Mouse (Mus musculus): ENCODE results near the gene Slc25a39. TPM values are rescaled to one million over a fixed set of nuclear protein-coding genes. Genes with fewer than 3 reads are reported as not detected.

The Slc25a39 gene
- total and polyA plus RNA-seq, 2 experiments from 2014 or later: 176 to 194 TPM

GRCm38 (mm10) chr11:102363623-102364022 lies 44.1 kb downstream of the Slc25a39 start:
- Histone ChIP-seq H3K4me1 (ENCODE audit: insufficient read depth, low read length) (no peaks in the 10 kb centered on the region), H3K27me3 (ENCODE audit: insufficient read depth, low read length) (no peaks in the 10 kb centered on the region), H3K4me3 (ENCODE audit: low read length) (no peak overlapping the region), H3K27ac (no peak overlapping the region), H3K9me3 (ENCODE audit: low read length) (no peaks in the 10 kb centered on the region), H3K4me2 (ENCODE audit: low read depth, low read length) (no peak overlapping the region), H3K36me3 (ENCODE audit: insufficient read depth, low read length) (no peaks in the 10 kb centered on the region), H3K9ac (replicated peaks; ENCODE audit: low read length) (no peak overlapping the region)
- 60% methylated on average over 2 of the region's 2 CpGs for WGBS
- ATAC-seq: no peak
- DNase-seq (ENCODE audit: low spot score): no peak
- TF ChIP-seq CTCF (IDR thresholded peaks at IDR 0.05; ENCODE audit: low read depth): no peak

- Histone ChIP-seq H3K27me3 (ENCODE audit: insufficient read depth, low read length) (no peaks in the 10 kb centered on the region), H3K4me3 (ENCODE audit: low read length) (no peak overlapping the region), H3K4me2 (ENCODE audit: low read depth, low read length) (no peak overlapping the region), H3K9me3 (ENCODE audit: low read length) (no peaks in the 10 kb centered on the region), H3K36me3 (ENCODE audit: insufficient read depth, low read length) (no peaks in the 10 kb centered on the region), H3K4me1 (ENCODE audit: insufficient read depth, low read length) (no peaks in the 10 kb centered on the region), H3K27ac (no peak overlapping the region), H3K9ac (replicated peaks; ENCODE audit: low read length) (no peak overlapping the region)
- ATAC-seq (no peak), DNase-seq (ENCODE audit: low spot score) (no peak)
- WGBS: 84% methylated on average over 8 of the region's 8 CpGs
- TF ChIP-seq CTCF (IDR thresholded peaks at IDR 0.05; ENCODE audit: low read depth): no peak
Measured at GRCm38 (mm10) chr11:102361776-102362495, 45.8 kb downstream of the Slc25a39 start.

DNA sequence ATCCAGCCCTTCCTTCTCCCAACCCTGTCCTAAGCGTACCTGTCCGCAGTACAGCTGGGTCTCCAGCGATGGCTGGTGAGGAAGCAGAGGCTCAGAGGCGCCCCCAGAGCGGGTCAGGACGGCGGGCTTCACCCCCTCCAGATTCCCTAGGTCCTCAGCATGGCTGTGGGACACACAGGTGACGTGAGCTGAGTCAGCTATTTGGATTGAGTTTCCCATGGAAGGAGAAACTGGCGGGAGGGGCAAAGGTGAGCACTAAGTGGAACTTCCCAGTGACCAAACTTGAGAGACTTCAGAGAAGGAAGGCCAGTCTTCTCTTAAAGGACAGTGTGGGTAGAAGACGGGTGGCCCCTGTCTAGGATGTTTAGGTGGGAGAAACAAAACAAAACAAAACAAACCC lies 49.4 kb downstream of the Slc25a39 start:
- no peak overlapping the region for H3K27ac ChIP-seq
- TF ChIP-seq CTCF (IDR thresholded peaks at IDR 0.05; ENCODE audit: low read depth): no peak
- H3K4me2 ChIP-seq (ENCODE audit: low read depth, low read length): no peak overlapping the region
- no peak for ATAC-seq
- no peak for DNase-seq (ENCODE audit: low spot score)
- H3K27me3 ChIP-seq (ENCODE audit: insufficient read depth, low read length): no peaks in the 10 kb centered on the region
- H3K36me3 ChIP-seq (ENCODE audit: insufficient read depth, low read length): no peaks in the 10 kb centered on the region
- WGBS: 74% methylated on average over 10 of the region's 10 CpGs
- no peak overlapping the region for H3K4me3 ChIP-seq (ENCODE audit: low read length)
- no peak overlapping the region for H3K9ac ChIP-seq (replicated peaks; ENCODE audit: low read length)
- no peaks in the 10 kb centered on the region for H3K9me3 ChIP-seq (ENCODE audit: low read length)
- H3K4me1 ChIP-seq (ENCODE audit: insufficient read depth, low read length): no peaks in the 10 kb centered on the region

DNA sequence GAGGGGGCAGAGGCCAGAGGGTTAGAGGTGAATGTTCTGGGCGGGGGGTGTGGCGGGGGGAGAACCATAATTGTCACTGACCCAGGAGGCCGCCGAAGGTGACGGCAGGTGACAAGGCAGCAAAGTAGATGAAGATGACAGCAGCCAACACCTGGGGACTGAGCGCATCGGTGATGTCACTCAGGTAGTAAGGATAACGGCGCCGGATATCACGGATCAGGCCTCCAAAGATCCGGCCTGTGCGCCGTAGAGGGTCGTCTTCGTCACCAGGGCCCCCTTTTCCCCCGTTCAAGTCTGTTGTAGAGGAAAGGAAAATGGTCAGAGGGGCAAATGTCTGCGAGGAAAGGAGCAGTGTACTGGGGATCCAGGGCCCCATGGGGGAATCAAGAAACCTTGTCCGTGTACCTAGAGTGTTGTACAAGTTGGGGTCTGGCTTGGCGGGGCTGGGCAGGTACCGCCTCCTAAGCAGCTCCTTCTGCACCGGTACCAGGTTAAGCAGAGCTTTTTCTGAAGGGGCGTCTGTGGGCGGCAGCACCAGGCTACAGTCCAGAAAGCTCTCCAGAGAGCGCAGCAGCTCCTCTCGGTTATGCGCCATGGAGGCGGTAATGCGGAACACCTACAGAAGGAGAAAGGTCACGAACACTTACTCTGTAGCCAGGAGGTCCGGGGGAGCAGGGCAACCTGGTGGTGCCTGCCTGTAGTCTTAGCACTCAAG lies 51.0 kb downstream of the Slc25a39 start:
- Histone ChIP-seq H3K9ac (replicated peaks; ENCODE audit: low read length) (no peak overlapping the region), H3K36me3 (ENCODE audit: insufficient read depth, low read length) (no peaks in the 10 kb centered on the region), H3K4me2 (ENCODE audit: low read depth, low read length) (no peak overlapping the region), H3K4me1 (ENCODE audit: insufficient read depth, low read length) (no peaks in the 10 kb centered on the region), H3K9me3 (ENCODE audit: low read length) (no peaks in the 10 kb centered on the region), H3K27me3 (ENCODE audit: insufficient read depth, low read length) (no peaks in the 10 kb centered on the region), H3K27ac (no peak overlapping the region), H3K4me3 (ENCODE audit: low read length) (no peak overlapping the region)
- ATAC-seq (no peak), DNase-seq (ENCODE audit: low spot score) (no peak)
- whole genome bisulfite sequencing: 73% methylated on average over 31 of the region's 31 CpGs
- TF ChIP-seq CTCF (IDR thresholded peaks at IDR 0.05; ENCODE audit: low read depth): no peak

GRCm38 (mm10) chr11:102356190-102356589 lies 51.6 kb downstream of the Slc25a39 start:
- no peak overlapping the region for H3K27ac ChIP-seq
- H3K27me3 ChIP-seq (ENCODE audit: insufficient read depth, low read length): no peaks in the 10 kb centered on the region
- no peaks in the 10 kb centered on the region for H3K4me1 ChIP-seq (ENCODE audit: insufficient read depth, low read length)
- ATAC-seq: no peak
- no peaks in the 10 kb centered on the region for H3K9me3 ChIP-seq (ENCODE audit: low read length)
- H3K9ac ChIP-seq (replicated peaks; ENCODE audit: low read length): no peak overlapping the region
- H3K4me2 ChIP-seq (ENCODE audit: low read depth, low read length): no peak overlapping the region
- H3K36me3 ChIP-seq (ENCODE audit: insufficient read depth, low read length): no peaks in the 10 kb centered on the region
- TF ChIP-seq CTCF (IDR thresholded peaks at IDR 0.05; ENCODE audit: low read depth): no peak
- DNase-seq (ENCODE audit: low spot score): no peak
- WGBS: 82% methylated on average over 12 of the region's 12 CpGs
- H3K4me3 ChIP-seq (ENCODE audit: low read length): no peak overlapping the region

DNA sequence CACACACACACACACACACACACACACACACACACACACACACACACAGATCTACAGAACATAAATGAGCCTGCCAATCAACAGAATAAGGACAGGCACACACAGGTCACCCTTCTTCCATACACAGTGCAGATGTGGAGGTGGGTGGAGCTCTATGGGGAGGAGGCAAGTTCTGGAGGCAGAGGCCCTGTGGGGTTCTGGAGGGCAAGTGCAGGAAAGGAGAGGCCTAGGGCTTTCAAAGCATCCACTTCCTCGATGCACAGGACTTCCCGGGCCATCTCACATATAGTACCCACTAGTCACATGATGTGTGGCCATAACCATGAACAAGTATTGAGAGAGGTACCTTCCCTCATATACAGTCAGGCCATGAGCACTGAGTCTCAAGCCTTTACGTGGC lies 52.2 kb downstream of the Slc25a39 start:
- H3K9ac ChIP-seq (replicated peaks; ENCODE audit: low read length): no peak overlapping the region

DNA sequence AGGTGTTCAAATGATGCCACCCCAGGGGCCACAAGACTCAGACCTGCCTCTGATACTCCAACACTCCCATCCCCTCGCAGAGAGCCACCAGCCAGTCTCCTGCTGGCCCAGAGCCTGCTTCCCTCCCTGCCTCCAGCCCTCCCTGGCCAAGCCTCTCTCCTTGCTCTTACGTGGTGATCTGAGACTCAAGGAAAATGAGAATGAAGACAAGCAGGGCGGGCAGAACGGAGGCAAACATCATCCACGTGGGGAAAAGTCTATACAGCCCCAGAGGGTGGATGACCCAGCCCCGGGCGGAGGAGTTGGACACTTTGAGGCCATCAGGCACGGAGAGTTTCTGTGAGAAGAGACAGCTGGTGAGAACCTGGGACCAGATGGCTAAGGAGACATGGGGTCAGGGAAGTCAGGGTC lies 54.7 kb downstream of the Slc25a39 start:
- no peak for TF ChIP-seq CTCF (IDR thresholded peaks at IDR 0.05; ENCODE audit: low read depth)
- H3K4me1 ChIP-seq (ENCODE audit: insufficient read depth, low read length): no peaks in the 10 kb centered on the region
- no peak for ATAC-seq
- H3K9ac ChIP-seq (replicated peaks; ENCODE audit: low read length): no peak overlapping the region
- H3K27ac ChIP-seq: no peak overlapping the region
- no peaks in the 10 kb centered on the region for H3K27me3 ChIP-seq (ENCODE audit: insufficient read depth, low read length)
- H3K9me3 ChIP-seq (ENCODE audit: low read length): no peaks in the 10 kb centered on the region
- no peak for DNase-seq (ENCODE audit: low spot score)
- no peak overlapping the region for H3K4me3 ChIP-seq (ENCODE audit: low read length)
- H3K4me2 ChIP-seq (ENCODE audit: low read depth, low read length): no peak overlapping the region
- WGBS: 45% methylated on average over 8 of the region's 8 CpGs
- no peaks in the 10 kb centered on the region for H3K36me3 ChIP-seq (ENCODE audit: insufficient read depth, low read length)

More for the DNA sequence above, 52.2 kb downstream of the Slc25a39 start:
- DNase-seq (ENCODE audit: low spot score): no peak
- no peak for TF ChIP-seq CTCF (IDR thresholded peaks at IDR 0.05; ENCODE audit: low read depth)
- Histone ChIP-seq H3K27me3 (ENCODE audit: insufficient read depth, low read length) (no peaks in the 10 kb centered on the region), H3K36me3 (ENCODE audit: insufficient read depth, low read length) (no peaks in the 10 kb centered on the region), H3K4me1 (ENCODE audit: insufficient read depth, low read length) (no peaks in the 10 kb centered on the region), H3K4me3 (ENCODE audit: low read length) (no peak overlapping the region), H3K4me2 (ENCODE audit: low read depth, low read length) (no peak overlapping the region), H3K27ac (no peak overlapping the region), H3K9me3 (ENCODE audit: low read length) (no peaks in the 10 kb centered on the region)
- no peak for ATAC-seq
- WGBS: 91% methylated on average over 3 of the region's 3 CpGs

Small RNA genes lying within 50 kb of the gene (microRNA-seq; reads per million reads assigned to microRNA genes)
- gene Mir6930: 0 to 0.35 reads per million in 2 experiments

Other genes starting within 250 kb of the Slc25a39 start
- 65.7 and 167 TPM in 2 replicates for gene Lsm12, start 222.7 kb downstream of the Slc25a39 start, total RNA-seq (2014; rRNA removed)
- gene Lsm12, start 222.7 kb downstream of the Slc25a39 start, polyA plus RNA-seq (2015; fragmentation: Nextera tagmentation; extraction: Ambion mirVana): 147 and 153 TPM in 2 replicates
- gene G6pc3, start 218.3 kb downstream of the Slc25a39 start, total RNA-seq (2014; rRNA removed): 67.5 and 70.1 TPM in 2 replicates
- 43.8 and 46.2 TPM in 2 replicates for gene G6pc3, start 218.3 kb downstream of the Slc25a39 start, polyA plus RNA-seq (2015; fragmentation: Nextera tagmentation; extraction: Ambion mirVana)
- gene Hdac5, start 177.8 kb downstream of the Slc25a39 start, total RNA-seq (2014; rRNA removed): 212 and 350 TPM in 2 replicates
- gene Hdac5, start 177.8 kb downstream of the Slc25a39 start, polyA plus RNA-seq (2015; fragmentation: Nextera tagmentation; extraction: Ambion mirVana): 61.2 and 61.9 TPM in 2 replicates
- 2.3 and 2.4 TPM in 2 replicates for gene BC030867, start 159.1 kb downstream of the Slc25a39 start, total RNA-seq (2014; rRNA removed)
- 2.1 and 2.3 TPM in 2 replicates for gene BC030867, start 159.1 kb downstream of the Slc25a39 start, polyA plus RNA-seq (2015; fragmentation: Nextera tagmentation; extraction: Ambion mirVana)
- 2.2 and 2.6 TPM in 2 replicates for gene Asb16, start 139.2 kb downstream of the Slc25a39 start, total RNA-seq (2014; rRNA removed)
- 0.29 and 0.41 TPM in 2 replicates for gene Asb16, start 139.2 kb downstream of the Slc25a39 start, polyA plus RNA-seq (2015; fragmentation: Nextera tagmentation; extraction: Ambion mirVana)
- 81.8 and 92.7 TPM in 2 replicates for gene Tmub2, start 123.0 kb downstream of the Slc25a39 start, total RNA-seq (2014; rRNA removed)
- gene Tmub2, start 123.0 kb downstream of the Slc25a39 start, polyA plus RNA-seq (2015; fragmentation: Nextera tagmentation; extraction: Ambion mirVana): 71.0 and 72.2 TPM in 2 replicates
- 146 and 149 TPM in 2 replicates for gene Atxn7l3, start 111.3 kb downstream of the Slc25a39 start, total RNA-seq (2014; rRNA removed)
- gene Atxn7l3, start 111.3 kb downstream of the Slc25a39 start, polyA plus RNA-seq (2015; fragmentation: Nextera tagmentation; extraction: Ambion mirVana): 22.8 and 23.7 TPM in 2 replicates
- 53.7 and 63.7 TPM in 2 replicates for gene Ubtf, start 88.2 kb downstream of the Slc25a39 start, total RNA-seq (2014; rRNA removed)
- gene Ubtf, start 88.2 kb downstream of the Slc25a39 start, polyA plus RNA-seq (2015; fragmentation: Nextera tagmentation; extraction: Ambion mirVana): 74.6 and 76.1 TPM in 2 replicates
- gene Slc4a1, start 41.7 kb downstream of the Slc25a39 start, total RNA-seq (2014; rRNA removed): 0.22 and 0.84 TPM in 2 replicates
- gene Slc4a1, start 41.7 kb downstream of the Slc25a39 start, polyA plus RNA-seq (2015; fragmentation: Nextera tagmentation; extraction: Ambion mirVana): 0.48 and 0.54 TPM in 2 replicates
- 310 and 349 TPM in 2 replicates for gene Rundc3a, start 14.5 kb downstream of the Slc25a39 start, total RNA-seq (2014; rRNA removed)
- 114 and 125 TPM in 2 replicates for gene Rundc3a, start 14.5 kb downstream of the Slc25a39 start, polyA plus RNA-seq (2015; fragmentation: Nextera tagmentation; extraction: Ambion mirVana)
- 85.6 and 98.5 TPM in 2 replicates for gene Grn, start 22.4 kb upstream of the Slc25a39 start, total RNA-seq (2014; rRNA removed)
- gene Grn, start 22.4 kb upstream of the Slc25a39 start, polyA plus RNA-seq (2015; fragmentation: Nextera tagmentation; extraction: Ambion mirVana): 98.4 and 104 TPM in 2 replicates
- gene Fam171a2, start 39.7 kb upstream of the Slc25a39 start, total RNA-seq (2014; rRNA removed): 546 and 699 TPM in 2 replicates
- gene Fam171a2, start 39.7 kb upstream of the Slc25a39 start, polyA plus RNA-seq (2015; fragmentation: Nextera tagmentation; extraction: Ambion mirVana): 20.6 and 21.0 TPM in 2 replicates
- 3.5 and 5.6 TPM in 2 replicates for gene Itga2b, start 62.2 kb upstream of the Slc25a39 start, total RNA-seq (2014; rRNA removed)
- gene Itga2b, start 62.2 kb upstream of the Slc25a39 start, polyA plus RNA-seq (2015; fragmentation: Nextera tagmentation; extraction: Ambion mirVana): 13.7 and 14.2 TPM in 2 replicates
- gene Gpatch8, start 148.4 kb upstream of the Slc25a39 start, total RNA-seq (2014; rRNA removed): 21.0 and 21.3 TPM in 2 replicates
- gene Gpatch8, start 148.4 kb upstream of the Slc25a39 start, polyA plus RNA-seq (2015; fragmentation: Nextera tagmentation; extraction: Ambion mirVana): 48.9 and 50.6 TPM in 2 replicates
- gene Gm11627, start 171.5 kb upstream of the Slc25a39 start, total RNA-seq (2014; rRNA removed): 2.0 TPM in 1 of 2 replicates, not detected in the other
- 5.2 TPM in 2 replicates for gene Gm11627, start 171.5 kb upstream of the Slc25a39 start, polyA plus RNA-seq (2015; fragmentation: Nextera tagmentation; extraction: Ambion mirVana)
- gene Fzd2, start 196.4 kb upstream of the Slc25a39 start, total RNA-seq (2014; rRNA removed): 31.7 and 34.5 TPM in 2 replicates
- 6.0 and 6.5 TPM in 2 replicates for gene Fzd2, start 196.4 kb upstream of the Slc25a39 start, polyA plus RNA-seq (2015; fragmentation: Nextera tagmentation; extraction: Ambion mirVana)

Data from hindbrain, postnatal 0 days (tissue).